Mouse (Mus musculus): Measurements from ENCODE around the gene Rsad2. TPM values are rescaled to one million over a fixed set of nuclear protein-coding genes. Genes with fewer than 3 reads are reported as not detected.
A peak's percentile ranks its signal among the peaks of the same experiment; 100 is the strongest.

Rsad2 gene
- polyA plus RNA-seq, 1 experiment from 2014 or later: 0.74 TPM

- 0 out of 2 replicates have a peak, but pooled peaks cover under 1% of the 10 kb centered on the region for H3K36me3 ChIP-seq
- 35% methylated on average over 13 of the region's 13 CpGs for WGBS
- H3K9ac ChIP-seq: no peak overlapping the region; the same call in 1 of the 2 replicates
- H3K4me1 ChIP-seq: peaks cover 20% of the 10 kb centered on the region
- no peaks in the 10 kb centered on the region for H3K9me3 ChIP-seq
- no peaks in the 10 kb centered on the region for H3K27me3 ChIP-seq
- H3K27ac ChIP-seq: peak overlapping the region; percentile 69
- peak; percentile 67; the same call in 1 of the 2 replicates for ATAC-seq (ENCODE audit: insufficient number of reproducible peaks, insufficient read depth, low FRiP score, low TSS enrichment)
- no peak overlapping the region for H3K4me3 ChIP-seq
- H3K4me2 ChIP-seq (replicated peaks): 0 out of 2 replicates have a peak overlapping the region, but pooled peaks have one; percentile 5
Measured at GRCm38 (mm10) chr12:26394485-26395470, 61.5 kb downstream of the Rsad2 start.

GRCm38 (mm10) chr12:26393291-26393690, 63.0 kb downstream of the Rsad2 start:
- H3K4me1 ChIP-seq: peaks cover 20% of the 10 kb centered on the region
- H3K4me3 ChIP-seq: no peak overlapping the region
- H3K27ac ChIP-seq: no peak overlapping the region
- H3K36me3 ChIP-seq: peaks cover 15% of the 10 kb centered on the region
- ATAC-seq (ENCODE audit: insufficient number of reproducible peaks, insufficient read depth, low FRiP score, low TSS enrichment): no peak
- no peak overlapping the region for H3K4me2 ChIP-seq (replicated peaks)
- H3K9me3 ChIP-seq: no peaks in the 10 kb centered on the region
- no peak overlapping the region for H3K9ac ChIP-seq
- no peaks in the 10 kb centered on the region for H3K27me3 ChIP-seq
- WGBS: 79% methylated on average over 5 of the region's 5 CpGs

Small RNA genes within 50 kb of the gene (microRNA-seq; reads per million reads assigned to microRNA genes)
- gene Mir6538: 11.6 reads per million, percentile 28 among the genes with 10 or more reads in this experiment

Other genes with a start within 250 kb of the Rsad2 start
- 59.5 and 64.0 TPM in 2 replicates for gene Rnf144a, start 41.2 kb downstream of the Rsad2 start, polyA plus RNA-seq (2016; fragmentation: Nextera tagmentation; extraction: Ambion mirVana)
- gene Cmpk2, start 12.8 kb upstream of the Rsad2 start, polyA plus RNA-seq (2016; fragmentation: Nextera tagmentation; extraction: Ambion mirVana): 5.2 TPM in 2 replicates

All from embryonic facial prominence, embryonic 12.5 days (tissue).